Mouse (Mus musculus) heart, embryonic 16.5 days (tissue): ENCODE measurements around the gene Ess2. TPM values are rescaled to one million over a fixed set of nuclear protein-coding genes. Genes with fewer than 3 reads are reported as not detected.
A peak's percentile ranks its signal among the peaks of the same experiment; 100 is the strongest.

Experiments used
- ATAC-seq: fragments of 200-750 bp; cut with Nextera tagmentation; replicated peaks from 2 replicates; pipeline ENCODE4 v1.8.0; 2017; ENCODE audit warnings: moderate number of reproducible peaks; ENCODE audit not compliant: insufficient read depth, low FRiP score; ENCODE audit errors: extremely low read depth
- H3K27ac ChIP-seq: fragments of 300-500 bp; sonication (generic); 2 replicates; pipeline ENCODE4 v1.5.1; 2014; ENCODE audit warnings: mild to moderate bottlenecking, low read length, control low read depth, moderate library complexity
- H3K27me3 ChIP-seq: fragments of 300-500 bp; sonication (generic); 2 replicates; pipeline ENCODE4 v1.6.1; 2014; ENCODE audit warnings: low read length, mixed read lengths; ENCODE audit not compliant: control insufficient read depth, insufficient read depth
- H3K36me3 ChIP-seq: fragments of 300-500 bp; sonication (generic); 2 replicates; pipeline ENCODE4 v1.6.1; 2014; ENCODE audit not compliant: control insufficient read depth, insufficient read depth
- H3K4me1 ChIP-seq: fragments of 300-500 bp; sonication (generic); 2 replicates; pipeline ENCODE4 v1.6.1; 2014; ENCODE audit warnings: low read length, mixed read lengths; ENCODE audit not compliant: control insufficient read depth, insufficient read depth
- H3K4me2 ChIP-seq: fragments of 300-500 bp; sonication (generic); 2 replicates; pipeline ENCODE4 v1.6.1; 2014; ENCODE audit warnings: low read depth, mild to moderate bottlenecking, control low read depth, low read length
- H3K4me3 ChIP-seq: fragments of 300-500 bp; sonication (generic); 2 replicates; pipeline ENCODE4 v1.5.1; 2014; ENCODE audit warnings: mild to moderate bottlenecking, control low read depth, low read length
- H3K9ac ChIP-seq: fragments of 300-500 bp; sonication (generic); 2 replicates; pipeline ENCODE4 v1.6.1; 2014; ENCODE audit warnings: low read length, control low read depth
- H3K9me3 ChIP-seq: fragments of 300-500 bp; sonication (generic); replicated peaks from 2 replicates; pipeline ENCODE4 v1.6.1; 2016; ENCODE audit warnings: low read length; ENCODE audit not compliant: control insufficient read depth
- WGBS: fragments of 180-500 bp; shearing (Covaris S2); extraction: QIAGEN DNeasy Blood & Tissue Kit; methylation state at CpG from one replicate; pipeline ENCODE4 v1.1.7; 2014; 5-methylcytosine and 5-hydroxymethylcytosine counted together
- polyA plus RNA-seq: library from polyadenylated mRNA; unstranded; fragments of >200 nt; fragmentation: Nextera tagmentation; extraction: Ambion mirVana; gene quantifications from 2 replicates; pipeline ENCODE4 v1.2.1, GENCODE M21; 2015

Ess2 gene
- polyA plus RNA-seq, 1 experiment from 2014 or later, result 32.7 TPM

GRCm38 (mm10) chr16:17893923-17894322 lies 17.2 kb downstream of the Ess2 start, which contains the start of gene Tssk1:
Tssk1 (plus strand) TSS chr16:17894223.
- Histone ChIP-seq H3K4me3 (no peak within 1 kb of the TSS), H3K4me1 (peaks cover 23% of the 10 kb centered on the region), H3K4me2 (no peak within 1 kb of the TSS), H3K36me3 (peaks cover 5% of the 10 kb centered on the region), H3K27me3 (no peaks in the 10 kb centered on the region), H3K9ac (no peak within 1 kb of the TSS), H3K9me3 (no peaks in the 10 kb centered on the region), H3K27ac (no peak within 1 kb of the TSS)
- 78% methylated on average over 2 of the region's 2 CpGs for WGBS
- no peak for ATAC-seq

DNA sequence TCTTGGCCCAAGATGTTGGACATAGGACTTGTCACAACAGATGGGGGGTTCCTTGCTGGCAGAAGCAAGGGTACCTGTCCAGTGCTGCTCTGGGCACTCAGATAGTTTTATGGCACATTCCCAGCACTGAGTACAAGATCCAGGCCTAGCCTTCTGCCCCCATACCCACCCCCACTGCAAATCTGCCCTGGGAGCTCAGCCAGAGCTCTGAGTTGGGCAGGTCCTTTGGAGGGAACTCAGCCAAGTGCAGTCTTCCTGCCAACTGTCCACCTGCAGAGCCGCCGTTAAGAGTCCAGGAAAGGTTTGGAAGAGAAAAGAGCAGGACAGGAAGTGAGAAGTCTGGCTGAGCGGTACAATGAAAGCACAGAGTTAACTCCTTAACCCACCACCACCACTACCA lies 18.5 kb downstream of the Ess2 start:
- Histone ChIP-seq H3K36me3 (no peaks in the 10 kb centered on the region), H3K9me3 (no peaks in the 10 kb centered on the region), H3K27ac (peak overlapping the region; percentile 72), H3K27me3 (no peaks in the 10 kb centered on the region), H3K9ac (no peak overlapping the region), H3K4me2 (no peak overlapping the region), H3K4me1 (peaks cover 23% of the 10 kb centered on the region), H3K4me3 (no peak overlapping the region)
- ATAC-seq, result no peak
- 19% methylated on average over 3 of the region's 3 CpGs for WGBS

DNA sequence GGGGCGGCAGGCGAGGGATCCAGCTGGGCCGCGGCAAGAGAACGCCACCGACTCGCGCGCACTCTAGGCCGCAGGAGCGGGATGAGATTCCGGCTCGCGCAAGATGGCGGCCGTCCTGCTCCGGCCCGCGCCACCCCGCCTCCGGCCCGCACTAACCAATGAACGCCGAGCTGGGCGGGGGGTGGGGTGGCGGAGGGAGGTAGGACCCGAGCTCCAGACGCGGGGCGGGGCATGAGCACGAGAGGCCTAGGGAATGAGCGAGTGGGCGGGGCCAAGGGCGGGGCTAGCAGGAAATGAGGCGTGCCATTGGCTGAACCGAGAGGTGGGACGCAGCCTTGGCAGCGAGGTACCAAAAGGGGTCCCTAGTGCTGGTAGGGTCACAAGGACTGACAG lies 19.6 kb downstream of the Ess2 start, which contains the start of gene Gm20518:
Gene Gm20518, minus strand, starts transcription at position 105 of the 393 bp plus-strand sequence.
- Histone ChIP-seq H3K4me2 (peak within 1 kb of the TSS; percentile 90), H3K4me1 (peaks cover 26% of the 10 kb centered on the region), H3K4me3 (peak within 1 kb of the TSS; percentile 94), H3K36me3 (no peaks in the 10 kb centered on the region), H3K9ac (peak within 1 kb of the TSS; percentile 98), H3K27me3 (no peaks in the 10 kb centered on the region), H3K27ac (peak within 1 kb of the TSS; percentile 98), H3K9me3 (no peaks in the 10 kb centered on the region)
- peak; percentile 98 for ATAC-seq
- WGBS, result under 1% methylated on average over 38 of the region's 38 CpGs

DNA sequence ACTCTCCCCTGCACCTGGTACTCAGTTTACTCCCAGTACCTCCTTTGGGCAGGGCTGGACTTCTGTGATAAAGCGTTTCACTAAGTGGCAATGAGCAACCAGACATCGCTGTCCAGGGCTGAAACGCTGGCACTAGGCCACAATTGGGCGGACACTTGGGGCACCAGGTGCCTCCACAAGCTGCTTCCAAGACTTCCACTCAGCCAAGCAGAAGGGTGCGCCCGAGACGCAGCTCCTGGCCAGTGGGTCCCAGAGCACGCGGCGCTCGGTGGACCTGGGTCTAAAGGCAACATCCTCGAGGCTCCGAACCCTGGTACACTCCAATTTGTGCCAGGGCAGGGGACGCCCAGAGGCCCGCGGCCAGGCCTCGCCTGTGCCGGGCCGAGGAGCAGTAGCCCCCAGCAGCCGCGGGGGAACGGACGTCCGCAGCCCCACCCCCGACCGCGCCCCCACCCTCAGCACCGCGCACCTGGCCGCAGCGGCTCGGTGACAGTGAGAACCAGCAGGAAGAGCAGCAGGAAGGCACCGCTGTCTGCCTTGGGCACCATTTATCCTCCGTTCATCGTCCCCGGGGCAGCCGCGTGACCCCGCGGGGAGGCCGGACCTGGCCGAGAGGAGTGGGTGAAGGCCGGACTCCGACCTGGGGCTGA lies 20.1 kb downstream of the Ess2 start:
- H3K9ac ChIP-seq, result peak overlapping the region; percentile 98
- H3K27me3 ChIP-seq, result no peaks in the 10 kb centered on the region
- WGBS, result under 1% methylated on average over 40 of the region's 44 CpGs

GRCm38 (mm10) chr16:17890342-17890727 lies 20.8 kb downstream of the Ess2 start:
- Histone ChIP-seq H3K27ac (no peak overlapping the region), H3K9ac (peak overlapping the region; percentile 98), H3K4me3 (peak overlapping the region; percentile 94), H3K4me1 (peaks cover 26% of the 10 kb centered on the region), H3K9me3 (no peaks in the 10 kb centered on the region), H3K27me3 (no peaks in the 10 kb centered on the region), H3K36me3 (no peaks in the 10 kb centered on the region), H3K4me2 (peak overlapping the region; percentile 90)
- 54% methylated on average over 2 of the region's 2 CpGs for WGBS
- no peak for ATAC-seq

More for the DNA sequence above, 20.1 kb downstream of the Ess2 start:
- H3K4me1 ChIP-seq, result peaks cover 26% of the 10 kb centered on the region
- H3K36me3 ChIP-seq, result no peaks in the 10 kb centered on the region
- H3K27ac ChIP-seq, result peak overlapping the region; percentile 98
- H3K4me3 ChIP-seq, result peak overlapping the region; percentile 94
- ATAC-seq, result peak; percentile 44
- peak overlapping the region; percentile 90 for H3K4me2 ChIP-seq
- H3K9me3 ChIP-seq, result no peaks in the 10 kb centered on the region

GRCm38 (mm10) chr16:17889689-17890341 lies 21.3 kb downstream of the Ess2 start:
- H3K4me1 ChIP-seq, result peaks cover 26% of the 10 kb centered on the region
- H3K9me3 ChIP-seq, result no peaks in the 10 kb centered on the region
- peak overlapping the region; percentile 98; the same call in 1 of the 2 replicates for H3K9ac ChIP-seq
- WGBS, result 81% methylated on average over 6 of the region's 6 CpGs
- ATAC-seq, result no peak
- no peak overlapping the region for H3K27ac ChIP-seq
- no peaks in the 10 kb centered on the region for H3K36me3 ChIP-seq
- H3K27me3 ChIP-seq, result no peaks in the 10 kb centered on the region
- H3K4me3 ChIP-seq, result peak overlapping the region; percentile 94
- H3K4me2 ChIP-seq, result peak overlapping the region; percentile 90

GRCm38 (mm10) chr16:17884116-17884515 lies 27.0 kb downstream of the Ess2 start:
- no peaks in the 10 kb centered on the region for H3K9me3 ChIP-seq
- no peak overlapping the region for H3K4me3 ChIP-seq
- 62% methylated on average over 6 of the region's 6 CpGs for WGBS
- no peaks in the 10 kb centered on the region for H3K36me3 ChIP-seq
- ATAC-seq, result no peak
- no peak overlapping the region for H3K27ac ChIP-seq
- H3K27me3 ChIP-seq, result no peaks in the 10 kb centered on the region
- H3K4me1 ChIP-seq, result peaks cover 7% of the 10 kb centered on the region
- no peak overlapping the region for H3K4me2 ChIP-seq
- H3K9ac ChIP-seq, result no peak overlapping the region

- no peak for ATAC-seq
- no peak overlapping the region for H3K9ac ChIP-seq
- no peak overlapping the region for H3K4me3 ChIP-seq
- peaks cover 7% of the 10 kb centered on the region for H3K4me1 ChIP-seq
- no peak overlapping the region for H3K27ac ChIP-seq
- no peaks in the 10 kb centered on the region for H3K9me3 ChIP-seq
- H3K27me3 ChIP-seq, result no peaks in the 10 kb centered on the region
- H3K36me3 ChIP-seq, result no peaks in the 10 kb centered on the region
- H3K4me2 ChIP-seq, result no peak overlapping the region
These were observed 29.0 kb downstream of the Ess2 start for GRCm38 (mm10) chr16:17882196-17882595.

- H3K4me3 ChIP-seq, result no peak overlapping the region
- no peaks in the 10 kb centered on the region for H3K27me3 ChIP-seq
- H3K9ac ChIP-seq, result no peak overlapping the region
- H3K9me3 ChIP-seq, result no peaks in the 10 kb centered on the region
- 82% methylated on average over 4 of the region's 4 CpGs for WGBS
- H3K4me1 ChIP-seq, result peaks cover 10% of the 10 kb centered on the region
- H3K36me3 ChIP-seq, result no peaks in the 10 kb centered on the region
- ATAC-seq, result no peak
- H3K27ac ChIP-seq, result no peak overlapping the region
- no peak overlapping the region for H3K4me2 ChIP-seq
These were observed 31.6 kb downstream of the Ess2 start for GRCm38 (mm10) chr16:17879571-17879970.
